Mouse (Mus musculus) left cerebral cortex, adult 8-10 months (tissue): ENCODE data around the gene Ceacam1. TPM values are rescaled to one million over a fixed set of nuclear protein-coding genes. Genes with fewer than 3 reads are reported as not detected.
"Not testable (repeated sequence)": the region's sequence is repeated elsewhere in the genome, so short reads cannot be mapped to it uniquely, and the experiment has no call there.

ENCODE experiments used
- DNase-seq, 2 experiments: peaks; one replicate each; pipeline ENCODE4 v3.0.0; 2022; ENCODE audit warnings: low spot score in 2 of 2
- total RNA-seq, 4 experiments: library from RNA; stranded (reverse); gene quantifications; 2 replicates each; pipeline ENCODE4 v1.2.4; 2022

Gene Ceacam1
- total RNA-seq = 1 to 10 TPM; 2.3 to 3.3 (median 2.8) TPM

GRCm38 (mm10) chr7:25477091-25477751, at the start of gene Ceacam1:
Gene Ceacam1, minus strand, starts transcription at chr7:25477603.
- not testable (repeated sequence) for DNase-seq

- not testable (repeated sequence) for DNase-seq
These were observed 38.8 kb upstream of the Ceacam1 start for GRCm38 (mm10) chr7:25516070-25516777.

GRCm38 (mm10) chr7:25515667-25516066, 38.3 kb upstream of the Ceacam1 start:
- not testable (repeated sequence) for DNase-seq

- DNase-seq = no peak
These were observed 32.5 kb upstream of the Ceacam1 start for GRCm38 (mm10) chr7:25509925-25510324.

- DNase-seq = no peak
These were observed 17.2 kb upstream of the Ceacam1 start for GRCm38 (mm10) chr7:25494649-25495048.

- not testable (repeated sequence) for DNase-seq
These were observed 13.3 kb upstream of the Ceacam1 start for GRCm38 (mm10) chr7:25490698-25491097.

- not testable (repeated sequence) for DNase-seq
These were observed 12.0 kb upstream of the Ceacam1 start for GRCm38 (mm10) chr7:25489382-25489781.

GRCm38 (mm10) chr7:25486186-25486585, 8.8 kb upstream of the Ceacam1 start:
- DNase-seq = no peak

GRCm38 (mm10) chr7:25485061-25485460, 7.7 kb upstream of the Ceacam1 start:
- no peak for DNase-seq

GRCm38 (mm10) chr7:25483133-25483735, 5.8 kb upstream of the Ceacam1 start:
- no peak for DNase-seq

GRCm38 (mm10) chr7:25480791-25481190, 3.4 kb upstream of the Ceacam1 start:
- DNase-seq = not testable (repeated sequence)

GRCm38 (mm10) chr7:25479440-25479839, 2.0 kb upstream of the Ceacam1 start:
- DNase-seq = no peak

GRCm38 (mm10) chr7:25477752-25478093, 320 bp upstream of the Ceacam1 start:
- DNase-seq = not testable (repeated sequence)

GRCm38 (mm10) chr7:25471821-25472220, 5.6 kb downstream of the Ceacam1 start:
- DNase-seq = not testable (repeated sequence)

- not testable (repeated sequence) for DNase-seq
These were observed 11.8 kb downstream of the Ceacam1 start for GRCm38 (mm10) chr7:25465586-25465985.

GRCm38 (mm10) chr7:25465010-25465409, 12.4 kb downstream of the Ceacam1 start:
- no peak for DNase-seq

GRCm38 (mm10) chr7:25462033-25462337, 15.4 kb downstream of the Ceacam1 start:
- DNase-seq = not testable (repeated sequence)

- DNase-seq = peak in 1 of 2 experiments; percentile 17
These were observed 15.9 kb downstream of the Ceacam1 start for GRCm38 (mm10) chr7:25461336-25462032.

GRCm38 (mm10) chr7:25452103-25452502, 25.3 kb downstream of the Ceacam1 start:
- no peak for DNase-seq

GRCm38 (mm10) chr7:25449913-25450890, 27.2 kb downstream of the Ceacam1 start:
- no peak for DNase-seq

- DNase-seq = no peak
These were observed 36.6 kb downstream of the Ceacam1 start for GRCm38 (mm10) chr7:25440816-25441153.
